Mouse (Mus musculus) testis, adult 2 months (tissue): ENCODE measurements at regions not wholly inside any gene's neighbourhood (a gene's known extent, or its start where the extent isn't known, plus 50 kb on each side); places are given as distances from the start of the nearest gene placed in this dataset.

Experiments
- H3K27ac ChIP-seq: fragments of 200-500 bp; 2 replicates; pipeline ENCODE4 v1.5.1; 2012; ENCODE audit warnings: low read depth, low read length; ENCODE audit not compliant: control insufficient read depth, insufficient read depth
- H3K27me3 ChIP-seq: fragments of 200-500 bp; 2 replicates; pipeline ENCODE4 v1.6.1; 2012; ENCODE audit warnings: mild to moderate bottlenecking, low read length, moderate library complexity; ENCODE audit not compliant: control insufficient read depth, insufficient read depth
- H3K36me3 ChIP-seq: fragments of 200-500 bp; 2 replicates; pipeline ENCODE4 v1.6.1; 2012; ENCODE audit warnings: mild to moderate bottlenecking, low read length; ENCODE audit not compliant: control insufficient read depth, insufficient read depth
- H3K4me1 ChIP-seq: fragments of 200-500 bp; 2 replicates; pipeline ENCODE4 v1.6.1; 2012; ENCODE audit warnings: low read length; ENCODE audit not compliant: control insufficient read depth, insufficient read depth
- H3K4me3 ChIP-seq: fragments of 200-500 bp; 2 replicates; pipeline ENCODE4 v1.5.1; 2012; ENCODE audit warnings: low read depth, mild to moderate bottlenecking, low read length, moderate library complexity, mixed read lengths; ENCODE audit not compliant: control insufficient read depth
- CTCF ChIP-seq: fragments of 200-500 bp; IDR thresholded peaks from 2 replicates; pipeline ENCODE4 v1.5.1; 2012; ENCODE audit warnings: low read depth, mild to moderate bottlenecking, inconsistent platforms, low read length, moderate library complexity; ENCODE audit not compliant: control insufficient read depth, insufficient read depth, insufficient replicate concordance
- POLR2A ChIP-seq: fragments of 200-500 bp; IDR thresholded peaks from 2 replicates; pipeline ENCODE4 v1.6.1; 2012; ENCODE audit warnings: low read depth, mild to moderate bottlenecking, inconsistent platforms, low read length, moderate library complexity; ENCODE audit not compliant: control insufficient read depth

GRCm38 (mm10) chr1:45675771-45676439, 119.1 kb upstream of the Wdr75 start:
- no peak overlapping the region for H3K27ac ChIP-seq
- H3K4me3 ChIP-seq: no peak overlapping the region
- TF ChIP-seq POLR2A: no peak
- TF ChIP-seq CTCF: no peak
- no peaks in the 10 kb centered on the region for H3K27me3 ChIP-seq
- H3K36me3 ChIP-seq: no peaks in the 10 kb centered on the region
- H3K4me1 ChIP-seq: no peaks in the 10 kb centered on the region

- Histone ChIP-seq H3K36me3 (no peaks in the 10 kb centered on the region), H3K27me3 (no peaks in the 10 kb centered on the region), H3K4me3 (no peak overlapping the region), H3K27ac (no peak overlapping the region), H3K4me1 (no peaks in the 10 kb centered on the region)
- no peak for TF ChIP-seq CTCF
Measured at GRCm38 (mm10) chr1:45679964-45680709, 114.8 kb upstream of the Wdr75 start.

- TF ChIP-seq POLR2A (no peak), CTCF (no peak)
- H3K4me1 ChIP-seq: no peaks in the 10 kb centered on the region
- H3K27me3 ChIP-seq: no peaks in the 10 kb centered on the region
- no peak overlapping the region for H3K4me3 ChIP-seq
- H3K27ac ChIP-seq: no peak overlapping the region
- no peaks in the 10 kb centered on the region for H3K36me3 ChIP-seq
Measured at GRCm38 (mm10) chr1:45700893-45701292, 94.1 kb upstream of the Wdr75 start.

- H3K4me1 ChIP-seq: no peaks in the 10 kb centered on the region
- TF ChIP-seq POLR2A (no peak), CTCF (no peak)
- no peaks in the 10 kb centered on the region for H3K36me3 ChIP-seq
- H3K27ac ChIP-seq: no peak overlapping the region
- H3K4me3 ChIP-seq: no peak overlapping the region
- H3K27me3 ChIP-seq: no peaks in the 10 kb centered on the region
Measured at GRCm38 (mm10) chr1:45701516-45701915, 93.5 kb upstream of the Wdr75 start.

- Histone ChIP-seq H3K27me3 (no peaks in the 10 kb centered on the region), H3K36me3 (no peaks in the 10 kb centered on the region), H3K4me3 (no peak overlapping the region), H3K4me1 (no peaks in the 10 kb centered on the region), H3K27ac (no peak overlapping the region)
- TF ChIP-seq POLR2A: no peak
- TF ChIP-seq CTCF: no peak
Measured at GRCm38 (mm10) chr1:45723369-45723768, 71.6 kb upstream of the Wdr75 start.

GRCm38 (mm10) chr1:45732958-45733357, 62.0 kb upstream of the Wdr75 start:
- no peaks in the 10 kb centered on the region for H3K4me1 ChIP-seq
- no peaks in the 10 kb centered on the region for H3K27me3 ChIP-seq
- TF ChIP-seq CTCF (no peak), POLR2A (no peak)
- no peak overlapping the region for H3K27ac ChIP-seq
- no peak overlapping the region for H3K4me3 ChIP-seq
- H3K36me3 ChIP-seq: no peaks in the 10 kb centered on the region

GRCm38 (mm10) chr1:45745136-45745535, 49.8 kb upstream of the Wdr75 start:
- TF ChIP-seq POLR2A (no peak), CTCF (no peak)
- H3K4me3 ChIP-seq: no peak overlapping the region
- H3K4me1 ChIP-seq: no peaks in the 10 kb centered on the region
- no peaks in the 10 kb centered on the region for H3K36me3 ChIP-seq
- no peaks in the 10 kb centered on the region for H3K27me3 ChIP-seq
- no peak overlapping the region for H3K27ac ChIP-seq
